Mouse (Mus musculus): Measurements from ENCODE around the gene Ogdh. TPM values are rescaled to one million over a fixed set of nuclear protein-coding genes. Genes with fewer than 3 reads are reported as not detected.

Gene Ogdh
- polyA plus RNA-seq (2015; fragmentation: Illumina TruSeq; extraction: RNeasy Lipid Tissue Mini Kit (QIAGEN cat#74804); ENCODE audit: insufficient read depth, low read depth, low replicate concordance), result 25.0 TPM

DNA sequence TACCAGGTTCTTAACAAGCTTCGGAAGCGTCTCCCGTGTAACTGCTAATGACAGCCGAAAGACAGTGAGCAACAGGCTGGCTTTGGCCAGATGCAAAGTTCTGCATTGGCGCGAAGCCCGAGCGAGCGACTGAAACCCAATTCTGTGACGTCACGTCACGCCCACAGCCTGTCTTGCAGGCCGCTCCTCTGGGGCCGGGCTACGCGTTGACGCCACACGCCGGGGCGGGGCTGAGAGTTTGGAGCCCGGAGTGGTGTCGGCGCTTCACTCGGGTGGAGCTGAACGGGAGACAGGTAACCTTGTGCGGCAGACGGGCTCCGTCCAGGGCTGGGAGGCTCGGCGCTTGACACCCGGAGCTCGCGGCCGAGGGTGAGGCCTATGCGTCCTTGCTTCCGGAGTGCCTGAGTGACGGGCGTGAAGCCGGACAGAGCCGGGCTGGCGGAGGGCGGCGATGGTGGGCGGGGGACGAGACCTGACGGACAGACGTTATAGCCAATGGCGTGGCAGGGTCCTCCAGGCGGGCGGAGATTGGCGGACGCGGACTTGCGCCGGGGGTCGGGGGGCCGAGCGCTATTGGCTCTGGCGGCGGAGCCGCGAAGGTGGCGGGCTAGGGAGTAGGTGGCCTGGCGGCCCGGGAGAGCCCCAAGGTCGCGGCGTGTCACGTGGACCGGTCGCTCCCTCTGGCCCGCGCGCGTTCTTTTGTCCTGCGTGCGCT, at the start of gene Ogdh:
Gene Ogdh (plus strand): TSS at position 233 of the 715 bp plus-strand sequence.

DNA sequence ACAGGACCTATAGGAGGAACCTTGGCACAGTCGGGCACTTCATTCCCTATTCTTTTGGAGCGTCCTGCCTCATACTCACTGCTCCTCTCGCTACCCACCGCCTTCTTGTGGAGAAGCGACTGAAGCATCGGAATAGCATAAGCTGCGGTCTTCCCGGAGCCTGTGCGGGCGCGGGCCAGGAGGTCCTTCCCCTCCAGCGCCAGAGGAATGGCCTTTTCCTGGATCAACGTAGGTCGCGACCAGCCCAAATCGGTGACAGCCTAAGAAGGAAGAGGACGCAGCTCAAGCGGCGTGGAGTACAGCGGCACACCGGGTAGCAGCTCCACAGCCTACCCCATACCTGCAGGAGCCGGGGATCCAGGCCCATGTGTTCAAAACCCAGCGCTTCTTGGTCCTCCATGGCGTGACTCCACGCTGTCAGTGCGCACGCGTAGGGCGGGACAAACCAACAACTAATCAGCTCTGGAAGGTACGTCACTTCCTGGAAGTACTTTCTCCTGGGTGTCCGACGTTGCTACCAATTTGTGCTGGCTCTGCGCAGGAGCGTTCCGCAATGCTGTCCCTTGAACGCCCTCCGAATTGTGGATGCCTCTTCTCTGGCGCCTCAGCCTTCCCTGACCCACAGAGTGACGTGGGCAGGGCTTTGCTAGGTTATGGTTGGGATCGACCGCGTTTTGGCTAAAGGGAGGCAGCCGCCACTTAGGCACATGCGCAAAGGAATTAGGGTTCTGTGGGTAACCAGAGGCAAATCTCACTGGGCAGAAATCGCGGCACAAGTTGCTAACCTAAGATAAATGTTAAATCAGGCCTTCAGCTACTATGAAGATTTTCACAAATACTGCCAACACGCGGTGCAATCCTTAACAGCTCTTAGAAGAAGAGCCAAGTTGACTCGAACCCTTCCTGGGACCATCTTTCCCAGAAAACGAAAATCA, 23.8 kb upstream of the Ogdh start, which contains the start of gene Ddx56:
Gene Ddx56 (minus strand): TSS at position 453 of the 935 bp plus-strand sequence.

DNA sequence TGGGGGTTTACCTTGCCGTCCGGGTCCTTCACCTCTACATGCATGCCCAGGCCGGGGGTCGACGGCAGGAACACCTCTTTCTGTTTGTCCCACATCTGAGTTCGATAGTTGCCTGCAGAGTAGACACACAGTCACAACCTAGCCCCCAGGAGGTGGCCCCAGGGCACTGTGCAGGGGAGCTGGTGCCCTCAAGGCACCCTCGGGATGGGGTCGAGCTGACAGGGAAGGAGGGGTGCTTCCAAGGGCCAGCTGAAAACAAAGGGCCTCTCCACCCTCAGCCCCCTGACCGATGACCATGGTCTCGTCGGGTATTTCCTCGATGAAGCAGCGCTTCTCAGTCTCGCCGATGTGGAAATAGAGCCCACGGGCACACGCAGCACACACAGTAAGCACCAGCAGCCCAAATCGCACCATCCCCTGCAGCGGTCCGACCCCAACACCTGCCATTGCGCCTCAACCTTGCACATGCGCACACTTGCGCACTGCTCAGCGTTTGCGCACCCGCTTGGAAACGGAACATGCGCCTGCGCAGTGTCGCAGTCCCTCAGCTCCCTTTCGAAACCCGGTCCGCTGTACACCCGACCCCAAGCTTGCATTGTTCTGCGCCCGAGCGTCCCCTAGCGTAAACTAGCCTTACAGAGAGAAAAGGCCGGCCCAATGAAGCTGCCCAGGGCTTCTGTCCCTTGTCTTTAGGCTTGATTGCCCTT, 16.9 kb upstream of the Ogdh start, which contains the start of gene Tmed4:
Gene Tmed4 (minus strand): TSS at position 484 of the 707 bp plus-strand sequence.

DNA sequence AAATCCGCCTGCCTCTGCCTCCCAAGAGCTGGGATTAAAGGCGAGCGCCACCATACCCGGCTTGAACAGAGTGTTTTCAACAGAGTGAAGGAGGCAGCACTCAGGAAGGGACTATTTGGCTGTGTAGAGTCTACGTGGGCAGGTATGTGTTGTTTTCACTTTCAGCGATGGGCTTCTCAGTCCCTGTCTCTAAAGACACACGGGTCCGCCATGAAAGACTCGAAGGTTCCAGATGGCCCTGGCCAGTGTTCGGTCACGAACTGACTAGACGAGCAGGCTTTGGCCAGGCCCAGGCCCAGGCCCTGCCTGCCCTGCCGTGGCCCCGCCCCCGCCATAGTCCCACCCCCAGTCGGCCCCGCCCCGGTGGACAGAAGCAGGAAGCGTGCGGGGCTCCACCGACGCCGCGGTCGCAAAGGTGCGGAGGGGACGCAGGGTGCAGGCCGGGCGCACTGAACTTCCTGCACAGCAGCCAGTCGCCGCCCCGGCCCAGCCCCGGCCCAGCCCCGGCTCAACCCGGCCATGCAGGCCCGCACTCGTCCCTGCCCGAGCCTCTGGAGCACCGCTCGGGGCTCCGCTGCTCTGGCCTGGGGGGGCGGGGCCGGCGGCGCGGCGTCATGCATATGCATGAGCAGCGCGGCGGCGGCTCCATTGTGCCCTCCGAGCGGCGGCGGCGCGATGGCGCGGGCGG, 97.4 kb downstream of the Ogdh start, which contains the start of gene Zmiz2:
Gene Zmiz2 (plus strand): TSS at position 349 of the 688 bp plus-strand sequence.

Other genes with a start within 250 kb of the Ogdh start
- gene Camk2b, start 225.3 kb upstream of the Ogdh start, polyA plus RNA-seq (2015; fragmentation: Illumina TruSeq; extraction: RNeasy Lipid Tissue Mini Kit (QIAGEN cat#74804); ENCODE audit: insufficient read depth, low read depth, low replicate concordance), result 39.5 TPM
- not detected for gene A730071L15Rik, start 91.6 kb upstream of the Ogdh start, polyA plus RNA-seq (2015; fragmentation: Illumina TruSeq; extraction: RNeasy Lipid Tissue Mini Kit (QIAGEN cat#74804); ENCODE audit: insufficient read depth, low read depth, low replicate concordance)
- gene Nudcd3, start 91.2 kb upstream of the Ogdh start, polyA plus RNA-seq (2015; fragmentation: Illumina TruSeq; extraction: RNeasy Lipid Tissue Mini Kit (QIAGEN cat#74804); ENCODE audit: insufficient read depth, low read depth, low replicate concordance), result 9.9 TPM
- gene Npc1l1, start 61.5 kb upstream of the Ogdh start, polyA plus RNA-seq (2015; fragmentation: Illumina TruSeq; extraction: RNeasy Lipid Tissue Mini Kit (QIAGEN cat#74804); ENCODE audit: insufficient read depth, low read depth, low replicate concordance), result not detected
- 8.8 TPM for gene Ddx56, start 23.9 kb upstream of the Ogdh start, polyA plus RNA-seq (2015; fragmentation: Illumina TruSeq; extraction: RNeasy Lipid Tissue Mini Kit (QIAGEN cat#74804); ENCODE audit: insufficient read depth, low read depth, low replicate concordance)
- gene Tmed4, start 16.8 kb upstream of the Ogdh start, polyA plus RNA-seq (2015; fragmentation: Illumina TruSeq; extraction: RNeasy Lipid Tissue Mini Kit (QIAGEN cat#74804); ENCODE audit: insufficient read depth, low read depth, low replicate concordance), result 26.4 TPM
- gene Zmiz2, start 97.4 kb downstream of the Ogdh start, polyA plus RNA-seq (2015; fragmentation: Illumina TruSeq; extraction: RNeasy Lipid Tissue Mini Kit (QIAGEN cat#74804); ENCODE audit: insufficient read depth, low read depth, low replicate concordance), result 14.5 TPM
- 356 TPM for gene Ppia, start 123.8 kb downstream of the Ogdh start, polyA plus RNA-seq (2015; fragmentation: Illumina TruSeq; extraction: RNeasy Lipid Tissue Mini Kit (QIAGEN cat#74804); ENCODE audit: insufficient read depth, low read depth, low replicate concordance)
- 15.6 TPM for gene H2afv, start 152.8 kb downstream of the Ogdh start, polyA plus RNA-seq (2015; fragmentation: Illumina TruSeq; extraction: RNeasy Lipid Tissue Mini Kit (QIAGEN cat#74804); ENCODE audit: insufficient read depth, low read depth, low replicate concordance)
- gene Purb, start 184.3 kb downstream of the Ogdh start, polyA plus RNA-seq (2015; fragmentation: Illumina TruSeq; extraction: RNeasy Lipid Tissue Mini Kit (QIAGEN cat#74804); ENCODE audit: insufficient read depth, low read depth, low replicate concordance), result 6.8 TPM
- 1.3 TPM for gene Myo1g, start 229.3 kb downstream of the Ogdh start, polyA plus RNA-seq (2015; fragmentation: Illumina TruSeq; extraction: RNeasy Lipid Tissue Mini Kit (QIAGEN cat#74804); ENCODE audit: insufficient read depth, low read depth, low replicate concordance)

Data from pancreas, adult 10 weeks (tissue).